In the genomic region with DNA sequence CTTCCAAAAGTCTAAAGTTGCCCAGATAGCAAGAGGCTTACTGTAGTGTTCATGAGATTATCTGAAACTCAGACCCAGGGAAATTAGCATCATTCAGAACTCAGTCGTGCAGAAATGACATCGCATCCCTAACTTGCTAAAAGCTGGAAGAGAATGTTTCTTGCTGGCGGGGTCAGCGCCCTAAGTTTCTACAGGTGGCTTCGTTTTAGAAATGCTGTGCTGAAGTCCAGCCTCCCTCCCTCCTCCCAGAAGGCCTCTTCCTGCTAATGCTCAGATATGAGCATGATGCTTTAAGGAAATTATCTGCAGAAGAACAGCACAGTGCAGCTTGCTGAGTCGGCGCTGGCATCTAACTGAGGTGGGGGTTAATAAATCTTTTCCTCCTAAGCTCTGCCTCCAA, we compare ENCODE assay signal across 15 mouse cellular contexts.
DNase-seq lines count a peak whose midpoint lies in the region; ATAC-seq and TF ChIP-seq lines count a peak whose summit lies in the region.
"Had no signal": no experiment of that assay in that cellular context is flagged by ENCODE, and none has a peak within 500 bp of the region (broad histone marks: within the 10 kb centered on the region; RNA-seq: fewer than 3 reads in every experiment).

No protein-coding gene starts in this region.

- H3K4me2 ChIP-seq in kidney, embryonic 14.5 days (replicated peaks; ENCODE audit: low read depth, low read length), result no peak overlapping the region
- H3K4me2 ChIP-seq in intestine, embryonic 15.5 days (replicated peaks), result no peak overlapping the region
- no peak overlapping the region for H3K4me2 ChIP-seq in stomach, embryonic 16.5 days (ENCODE audit: low read depth, low read length)
- H3K4me2 ChIP-seq: neural tube, embryonic 12.5 days had no signal

- no peak for ATAC-seq in kidney, embryonic 14.5 days (ENCODE audit: low FRiP score, low TSS enrichment)
- ATAC-seq in intestine, embryonic 15.5 days, result peak; percentile 68
- ATAC-seq in stomach, embryonic 16.5 days (ENCODE audit: insufficient read depth, low FRiP score), result peak; percentile 29; the same call in 1 of the 2 replicates
- ATAC-seq in cerebellum, adult (ENCODE audit: insufficient number of reproducible peaks, low FRiP score, low TSS enrichment), result no peak

- no peaks in the 10 kb centered on the region for H3K9me3 ChIP-seq in kidney, embryonic 14.5 days (ENCODE audit: control insufficient read depth, low read length)
- H3K9me3 ChIP-seq in intestine, embryonic 15.5 days, result no peaks in the 10 kb centered on the region
- H3K9me3 ChIP-seq in stomach, embryonic 16.5 days (replicated peaks; ENCODE audit: control insufficient read depth, low read length), result no peaks in the 10 kb centered on the region
- H3K9me3 ChIP-seq: neural tube, embryonic 12.5 days had no signal

- no peaks in the 10 kb centered on the region for H3K36me3 ChIP-seq in kidney, adult 2 months (ENCODE audit: control insufficient read depth, insufficient read depth, low read length)
- H3K36me3 ChIP-seq in kidney, embryonic 14.5 days (ENCODE audit: control insufficient read depth, insufficient read depth, low read length), result no peaks in the 10 kb centered on the region
- no peaks in the 10 kb centered on the region for H3K36me3 ChIP-seq in intestine, embryonic 15.5 days
- no peaks in the 10 kb centered on the region for H3K36me3 ChIP-seq in stomach, embryonic 16.5 days (ENCODE audit: control insufficient read depth, insufficient read depth, low read length)
- H3K36me3 ChIP-seq: neural tube, embryonic 12.5 days had no signal

- TF ChIP-seq CTCF in kidney, adult 2 months (conservative IDR thresholded peaks at IDR 0.05; ENCODE audit: insufficient read depth, insufficient read length, low read depth, low read length), result no peak

- TF ChIP-seq POLR2A in kidney, adult 2 months (IDR thresholded peaks at IDR 0.05; ENCODE audit: low read depth, low read length), result no peak

- no peak overlapping the region for H3K27ac ChIP-seq in kidney, adult 2 months (ENCODE audit: insufficient read depth, low read depth, low read length)
- H3K27ac ChIP-seq in kidney, embryonic 14.5 days (ENCODE audit: low read depth, low read length), result no peak overlapping the region
- H3K27ac ChIP-seq in intestine, embryonic 15.5 days, result no peak overlapping the region
- peak overlapping the region; percentile 0; the same call in 1 of the 2 replicates for H3K27ac ChIP-seq in stomach, embryonic 16.5 days (ENCODE audit: low read length)
- H3K27ac ChIP-seq: neural tube, embryonic 12.5 days had no signal

- H3K4me1 ChIP-seq in kidney, adult 2 months (ENCODE audit: control insufficient read depth, insufficient read depth, low read length), result no peaks in the 10 kb centered on the region
- H3K4me1 ChIP-seq in kidney, embryonic 14.5 days (ENCODE audit: control insufficient read depth, insufficient read depth, low read length), result peaks cover 7% of the 10 kb centered on the region; the same call in 1 of the 2 replicates
- peaks cover 4% of the 10 kb centered on the region; the same call in 1 of the 2 replicates for H3K4me1 ChIP-seq in intestine, embryonic 15.5 days (replicated peaks)
- H3K4me1 ChIP-seq in stomach, embryonic 16.5 days (ENCODE audit: control insufficient read depth, insufficient read depth, low read length), result peaks cover 14% of the 10 kb centered on the region
- H3K4me1 ChIP-seq: neural tube, embryonic 12.5 days had no signal

- 40% methylated on average over 7 of the region's 7 CpGs for WGBS in kidney, adult 2 months
- WGBS in kidney, embryonic 14.5 days, result 33% methylated on average over 7 of the region's 7 CpGs
- 30% methylated on average over 7 of the region's 7 CpGs for WGBS in intestine, embryonic 15.5 days
- WGBS in stomach, embryonic 16.5 days, result 30% methylated on average over 7 of the region's 7 CpGs

- peak; percentile 30 for DNase-seq in kidney, adult 2 months
- DNase-seq in retina, embryonic 14.5 days (ENCODE audit: low spot score), result peak; percentile 57
- DNase-seq in retina, postnatal 1 day, result no peak
- DNase-seq: adrenal gland, adult 2 months; cerebellum, postnatal 25 days; layer of hippocampus, adult 9-11 months; lung, adult 18-20 months; thymus, adult 18-20 months had no signal

- no peaks in the 10 kb centered on the region for H3K27me3 ChIP-seq in kidney, adult 2 months (replicated peaks; ENCODE audit: control insufficient read depth, insufficient read depth, low read length)
- no peaks in the 10 kb centered on the region for H3K27me3 ChIP-seq in kidney, embryonic 14.5 days (ENCODE audit: control insufficient read depth, insufficient read depth, low read length)
- H3K27me3 ChIP-seq in intestine, embryonic 15.5 days (replicated peaks), result no peaks in the 10 kb centered on the region
- no peaks in the 10 kb centered on the region for H3K27me3 ChIP-seq in stomach, embryonic 16.5 days (ENCODE audit: control insufficient read depth, insufficient read depth, low read length)
- H3K27me3 ChIP-seq: CH12.LX; neural tube, embryonic 12.5 days had no signal

- H3K9ac ChIP-seq in kidney, embryonic 14.5 days (ENCODE audit: low read depth, low read length), result no peak overlapping the region
- H3K9ac ChIP-seq in intestine, embryonic 15.5 days, result no peak overlapping the region
- no peak overlapping the region for H3K9ac ChIP-seq in stomach, embryonic 16.5 days (ENCODE audit: low read length)
- H3K9ac ChIP-seq: neural tube, embryonic 12.5 days had no signal

- H3K4me3 ChIP-seq in kidney, adult 2 months (ENCODE audit: insufficient read depth, low read depth, low read length), result no peak overlapping the region
- H3K4me3 ChIP-seq in kidney, embryonic 14.5 days (ENCODE audit: low read length), result no peak overlapping the region
- no peak overlapping the region for H3K4me3 ChIP-seq in intestine, embryonic 15.5 days (replicated peaks)
- H3K4me3 ChIP-seq in stomach, embryonic 16.5 days (replicated peaks; ENCODE audit: low read length), result no peak overlapping the region
- H3K4me3 ChIP-seq: erythroblast, embryonic 14.5 days; neural tube, embryonic 12.5 days had no signal

Comparison
In these comparisons a context has a peak if more than half of its experiments do, and no peak if none do; other contexts are left out.
1. ATAC-seq: peak in intestine, embryonic 15.5 days (single experiment) and stomach, embryonic 16.5 days (single experiment); none in kidney, embryonic 14.5 days (single experiment) and cerebellum, adult (single experiment).